Mouse (Mus musculus) liver, embryonic 15.5 days (tissue): ENCODE measurements around the gene Xlr4c. TPM values are rescaled to one million over a fixed set of nuclear protein-coding genes. Genes with fewer than 3 reads are reported as not detected.
A peak's percentile ranks its signal among the peaks of the same experiment; 100 is the strongest.
"Not testable (repeated sequence)": the region's sequence is repeated elsewhere in the genome, so short reads cannot be mapped to it uniquely, and the experiment has no call there.

Source experiments
- ATAC-seq: fragments of 200-750 bp; cut with Nextera tagmentation; 2 replicates; pipeline ENCODE4 v1.8.0; 2017; ENCODE audit warnings: moderate number of reproducible peaks, mild to moderate bottlenecking, moderate library complexity; ENCODE audit not compliant: insufficient read depth
- H3K27ac ChIP-seq: fragments of 300-500 bp; sonication (generic); replicated peaks from 2 replicates; pipeline ENCODE4 v1.5.1; 2015; ENCODE audit warnings: mild to moderate bottlenecking, inconsistent platforms
- H3K27me3 ChIP-seq: fragments of 300-500 bp; sonication (generic); 2 replicates; pipeline ENCODE4 v1.6.1; 2015; ENCODE audit warnings: mild to moderate bottlenecking, inconsistent platforms
- H3K36me3 ChIP-seq: fragments of 300-500 bp; sonication (generic); replicated peaks from 2 replicates; pipeline ENCODE4 v1.6.1; 2015; ENCODE audit warnings: moderate library complexity, mild to moderate bottlenecking, inconsistent platforms
- H3K4me1 ChIP-seq: fragments of 300-500 bp; sonication (generic); replicated peaks from 2 replicates; pipeline ENCODE4 v1.6.1; 2015; ENCODE audit warnings: inconsistent platforms
- H3K4me2 ChIP-seq: fragments of 300-500 bp; sonication (generic); 2 replicates; pipeline ENCODE4 v1.6.1; 2015; ENCODE audit warnings: moderate library complexity, mild to moderate bottlenecking, inconsistent platforms
- H3K4me3 ChIP-seq: fragments of 300-500 bp; sonication (generic); replicated peaks from 2 replicates; pipeline ENCODE4 v1.5.1; 2015; ENCODE audit warnings: mild to moderate bottlenecking, inconsistent platforms
- H3K9ac ChIP-seq: fragments of 300-500 bp; sonication (generic); 2 replicates; pipeline ENCODE4 v1.6.1; 2015; ENCODE audit warnings: moderate library complexity, mild to moderate bottlenecking, inconsistent platforms
- H3K9me3 ChIP-seq: fragments of 300-500 bp; sonication (generic); replicated peaks from 2 replicates; pipeline ENCODE4 v1.6.1; 2016; ENCODE audit warnings: inconsistent platforms
- WGBS: fragments of 180-500 bp; shearing (Covaris S2); methylation state at CpG from one replicate; pipeline ENCODE4 v1.1.7; 2015; ENCODE audit warnings: mixed read lengths; ENCODE audit not compliant: insufficient replicate concordance; 5-methylcytosine and 5-hydroxymethylcytosine counted together
- polyA plus RNA-seq: library from polyadenylated mRNA; unstranded; fragments of >200 nt; fragmentation: Nextera tagmentation; extraction: Ambion mirVana; gene quantifications from 2 replicates; pipeline ENCODE4 v1.2.1, GENCODE M21; 2015

Gene Xlr4c
- polyA plus RNA-seq = 0.26 and 0.71 TPM in 2 replicates

DNA sequence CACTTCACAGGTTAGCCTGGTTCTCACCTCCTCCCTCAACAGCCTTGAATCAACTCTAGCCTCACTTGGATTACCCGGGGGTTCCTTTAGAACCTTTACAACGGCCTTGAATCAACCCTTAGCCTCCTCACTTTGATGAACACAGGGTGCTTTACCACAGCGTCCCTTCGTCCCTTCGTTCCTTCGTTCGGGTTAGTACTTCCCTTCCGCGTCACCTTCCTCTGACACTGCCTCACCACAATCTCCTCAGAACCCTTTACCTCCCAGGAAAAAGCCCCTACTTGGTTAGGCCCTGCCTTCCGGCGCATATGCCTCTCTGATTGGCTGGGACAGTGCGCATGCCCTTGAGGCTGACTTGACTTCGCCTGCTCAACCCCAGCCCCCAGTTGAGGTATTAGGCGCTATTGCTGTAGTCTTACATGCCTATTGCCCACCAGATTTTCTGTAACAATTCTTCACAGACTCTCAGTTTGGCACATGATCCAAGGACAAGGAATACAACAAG is at the start of gene Xlr4c:
Gene Xlr4c, minus strand, starts transcription at position 310 of the 505 bp plus-strand sequence.
- H3K36me3 ChIP-seq, H3K4me1 ChIP-seq, H3K4me2 ChIP-seq, H3K9me3 ChIP-seq, ATAC-seq, H3K9ac ChIP-seq, H3K4me3 ChIP-seq, H3K27ac ChIP-seq, H3K27me3 ChIP-seq: not testable (repeated sequence)
- 45% methylated on average over 14 of the region's 14 CpGs for WGBS

DNA sequence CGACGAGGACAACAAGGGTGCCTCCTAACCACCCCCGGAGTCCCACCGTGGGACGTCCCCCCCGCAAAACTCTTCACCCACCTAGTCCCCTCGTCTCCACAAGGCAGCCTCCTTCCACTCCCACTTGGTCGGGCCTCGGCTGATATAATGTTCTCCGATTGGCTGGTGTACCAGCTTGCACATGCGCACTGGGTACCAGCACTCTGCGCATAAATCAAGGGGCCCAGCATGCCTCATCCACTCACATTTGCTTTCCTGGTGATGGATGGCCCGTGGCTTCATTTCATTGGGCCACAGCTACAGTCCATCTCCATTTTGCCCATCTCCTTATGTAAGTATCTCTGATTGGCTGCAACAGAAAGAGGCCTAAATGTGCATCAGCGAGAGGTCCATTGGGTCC is 22.3 kb upstream of the Xlr4c start, which contains the start of gene Xlr3c:
Gene Xlr3c, minus strand, starts transcription at position 121 of the 400 bp plus-strand sequence.
- H3K9ac ChIP-seq, H3K4me3 ChIP-seq, H3K4me1 ChIP-seq, ATAC-seq, H3K9me3 ChIP-seq, H3K27me3 ChIP-seq, H3K4me2 ChIP-seq, H3K27ac ChIP-seq, H3K36me3 ChIP-seq: not testable (repeated sequence)
- 72% methylated on average over 14 of the region's 14 CpGs for WGBS

DNA sequence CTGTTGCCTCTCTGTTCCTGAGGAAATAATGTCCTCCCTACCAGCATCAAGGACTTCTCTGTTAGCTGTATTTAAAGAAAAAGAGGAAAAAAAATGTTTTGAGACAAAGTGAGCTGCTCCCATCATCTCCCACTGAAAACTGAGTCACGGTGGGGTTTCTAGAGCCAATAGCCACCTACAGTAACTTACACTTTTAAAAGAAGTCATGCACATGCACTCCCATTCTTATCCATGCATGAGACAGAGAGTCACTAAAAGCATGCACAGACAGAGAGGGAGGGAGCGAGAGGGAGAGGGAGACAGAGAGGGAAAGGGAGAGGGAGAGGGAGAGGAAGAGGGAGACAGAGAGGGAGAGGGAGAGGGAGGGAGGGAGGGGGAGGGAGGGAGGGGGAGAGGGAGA is 19.5 kb upstream of the Xlr4c start:
- H3K9ac ChIP-seq, H3K4me1 ChIP-seq, H3K27me3 ChIP-seq, ATAC-seq, H3K27ac ChIP-seq, H3K9me3 ChIP-seq, H3K36me3 ChIP-seq, H3K4me2 ChIP-seq, H3K4me3 ChIP-seq: not testable (repeated sequence)
- WGBS = 50% methylated on average over 1 of the region's 2 CpGs

DNA sequence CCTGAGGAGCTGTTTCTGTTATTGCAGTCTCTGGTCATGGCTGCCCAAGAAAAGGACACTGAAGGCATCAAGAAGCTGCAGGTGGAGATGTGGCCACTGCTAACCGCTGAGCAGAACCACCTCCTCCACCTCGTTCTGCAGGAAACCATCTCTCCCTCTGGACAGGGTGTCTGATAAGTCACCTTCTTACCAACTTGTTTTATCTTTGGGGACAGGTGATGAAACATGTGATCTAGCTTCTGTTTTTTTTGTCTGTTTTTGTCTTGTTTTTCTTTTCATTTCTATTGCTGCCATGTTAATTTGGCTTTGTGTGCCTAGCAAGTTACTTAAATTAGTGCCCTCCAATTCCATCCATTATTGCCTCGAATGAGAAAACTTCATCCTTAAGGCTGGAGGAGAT is 13.6 kb downstream of the Xlr4c start:
- Histone ChIP-seq H3K4me1 (peaks cover 5% of the 10 kb centered on the region; the same call in 1 of the 2 replicates), H3K27ac (no peak overlapping the region), H3K9me3 (no peaks in the 10 kb centered on the region), H3K9ac (peak overlapping the region; percentile 43; the same call in 1 of the 2 replicates), H3K4me3 (peak overlapping the region; percentile 66), H3K36me3 (no peaks in the 10 kb centered on the region), H3K27me3 (peaks cover 7% of the 10 kb centered on the region), H3K4me2 (peak overlapping the region; percentile 84)
- no peak for ATAC-seq
- 21% methylated on average over 3 of the region's 3 CpGs for WGBS

DNA sequence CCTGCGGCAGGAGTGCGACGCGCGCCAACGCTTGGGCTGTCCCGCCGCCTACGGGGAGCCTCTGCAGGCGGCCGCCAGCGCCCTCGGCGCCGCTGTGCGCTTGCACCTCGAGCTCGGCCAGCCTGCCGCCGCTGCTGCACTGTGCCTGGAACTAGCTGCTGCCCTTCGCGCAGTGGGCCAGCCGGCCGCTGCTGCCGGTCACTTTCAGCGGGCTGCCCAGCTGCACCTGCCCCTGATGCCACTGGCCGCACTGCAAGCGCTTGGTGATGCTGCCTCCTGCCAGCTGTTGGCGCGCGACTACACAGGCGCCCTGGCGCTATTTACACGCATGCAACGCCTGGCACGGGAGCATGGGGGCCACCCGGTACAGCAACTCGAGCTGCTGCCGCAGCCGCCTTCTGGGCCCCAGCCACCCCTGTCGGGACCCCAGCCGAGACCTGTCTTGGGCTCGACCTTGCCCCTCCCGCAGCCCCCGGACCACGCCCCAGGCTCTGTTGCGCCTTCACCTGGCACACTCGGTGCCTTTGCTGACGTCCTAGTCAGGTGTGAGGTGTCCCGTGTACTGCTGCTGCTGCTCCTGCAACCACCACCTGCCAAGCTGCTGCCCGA is 14.2 kb downstream of the Xlr4c start:
- Histone ChIP-seq H3K9ac (peak overlapping the region; percentile 43), H3K27ac (0 out of 2 replicates have a peak overlapping the region, but pooled peaks have one; percentile 77), H3K4me2 (peak overlapping the region; percentile 84), H3K4me3 (peak overlapping the region; percentile 66), H3K36me3 (no peaks in the 10 kb centered on the region), H3K4me1 (peaks cover 5% of the 10 kb centered on the region; the same call in 1 of the 2 replicates), H3K27me3 (peaks cover 7% of the 10 kb centered on the region), H3K9me3 (no peaks in the 10 kb centered on the region)
- WGBS = 12% methylated on average over 51 of the region's 51 CpGs
- ATAC-seq = peak; percentile 37

DNA sequence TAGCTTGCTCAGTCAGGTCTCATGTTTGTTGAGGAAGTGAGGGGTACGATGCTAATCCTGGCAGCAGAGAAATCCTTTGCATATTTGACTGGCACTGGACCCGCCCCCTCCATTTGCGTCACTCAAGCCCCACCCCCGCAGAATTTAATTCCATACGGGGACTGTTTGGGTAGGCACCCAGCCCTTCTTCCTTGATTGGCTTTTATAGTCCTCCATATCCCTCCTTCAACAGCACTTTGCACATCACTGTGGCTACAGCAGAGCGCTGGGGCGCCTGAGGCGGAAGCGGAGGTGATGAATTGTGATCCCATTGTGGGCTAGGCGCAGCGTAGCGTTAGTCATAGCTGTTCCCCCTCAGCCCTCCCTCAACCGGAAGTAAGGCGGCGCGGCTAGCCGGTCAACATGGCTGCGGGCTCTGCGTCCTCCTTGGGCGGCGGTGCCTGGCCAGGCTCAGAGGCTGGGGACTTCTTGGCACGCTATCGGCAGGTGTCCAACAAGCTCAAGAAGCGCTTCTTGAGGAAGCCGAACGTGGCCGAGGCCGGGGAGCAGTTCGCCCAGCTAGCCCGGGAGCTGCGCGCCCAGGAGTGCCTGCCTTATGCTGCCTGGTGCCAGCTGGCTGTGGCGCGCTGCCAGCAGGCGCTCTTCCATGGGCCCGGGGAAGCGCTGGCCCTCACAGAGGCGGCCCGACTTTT is 14.9 kb downstream of the Xlr4c start, which contains the start of gene F8a:
Gene F8a, plus strand, starts transcription at position 378 of the 692 bp plus-strand sequence.
- Histone ChIP-seq H3K4me1 (peaks cover 5% of the 10 kb centered on the region; the same call in 1 of the 2 replicates), H3K9ac (peak within 1 kb of the TSS; percentile 43), H3K4me2 (peak within 1 kb of the TSS; percentile 84), H3K27ac (peak within 1 kb of the TSS; percentile 77), H3K27me3 (peaks cover 7% of the 10 kb centered on the region), H3K9me3 (no peaks in the 10 kb centered on the region), H3K4me3 (peak within 1 kb of the TSS; percentile 66), H3K36me3 (no peaks in the 10 kb centered on the region)
- 12% methylated on average over 39 of the region's 39 CpGs for WGBS
- peak; percentile 89 for ATAC-seq

DNA sequence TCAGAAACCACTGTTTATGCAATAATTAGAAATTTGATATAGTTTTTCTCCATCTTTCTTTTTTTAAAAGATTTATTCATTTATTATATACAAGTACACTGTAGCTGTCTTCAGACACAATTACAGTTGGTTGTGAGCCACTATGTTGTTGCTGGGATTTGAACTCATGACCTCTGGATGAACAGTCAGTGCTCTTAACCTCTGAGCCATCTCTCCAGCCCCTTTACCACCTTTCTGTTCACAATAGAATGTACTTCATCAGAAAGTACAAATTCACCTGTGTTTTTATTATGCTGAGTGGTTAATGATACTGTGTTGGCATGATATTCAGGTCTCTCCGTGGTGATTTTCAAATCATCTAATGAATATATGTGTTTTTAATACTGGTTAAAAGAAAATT is 17.6 kb downstream of the Xlr4c start:
- no peak overlapping the region for H3K4me3 ChIP-seq
- H3K4me2 ChIP-seq = no peak overlapping the region
- H3K27me3 ChIP-seq = peaks cover 7% of the 10 kb centered on the region
- H3K36me3 ChIP-seq = no peaks in the 10 kb centered on the region
- H3K9me3 ChIP-seq = no peaks in the 10 kb centered on the region
- H3K4me1 ChIP-seq = peaks cover 5% of the 10 kb centered on the region; the same call in 1 of the 2 replicates
- ATAC-seq = no peak
- no peak overlapping the region for H3K9ac ChIP-seq
- no peak overlapping the region for H3K27ac ChIP-seq
- 37% methylated on average over 1 of the region's 1 CpGs for WGBS

DNA sequence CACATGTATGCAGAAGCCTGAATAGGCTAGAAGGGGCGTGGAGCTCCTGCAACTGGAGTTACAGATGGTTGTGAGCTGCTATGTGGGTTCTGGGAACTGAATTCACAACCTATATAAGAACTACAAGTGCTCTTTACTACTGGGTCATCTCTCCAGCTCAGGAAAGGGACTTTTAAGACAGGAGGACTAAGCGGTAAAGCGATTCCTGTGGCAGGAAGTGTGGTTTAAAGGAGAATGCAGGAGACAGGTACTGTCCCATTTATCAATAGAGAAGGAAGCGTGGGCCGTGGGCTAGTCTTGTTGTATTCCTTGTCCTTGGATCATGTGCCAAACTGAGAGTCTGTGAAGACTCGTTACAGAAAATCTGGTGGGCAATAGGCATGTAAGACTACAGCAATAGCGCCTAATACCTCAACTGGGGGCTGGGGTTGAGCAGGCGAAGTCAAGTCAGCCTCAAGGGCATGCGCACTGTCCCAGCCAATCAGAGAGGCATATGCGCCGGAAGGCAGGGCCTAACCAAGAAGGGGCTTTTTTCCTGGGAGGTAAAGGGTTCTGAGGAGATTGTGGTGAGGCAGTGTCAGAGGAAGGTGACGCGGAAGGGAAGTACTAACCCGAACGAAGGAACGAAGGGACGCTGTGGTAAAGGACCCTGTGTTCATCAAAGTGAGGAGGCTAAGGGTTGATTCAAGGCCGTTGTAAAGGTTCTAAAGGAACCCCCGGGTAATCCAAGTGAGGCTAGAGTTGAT is 28.9 kb downstream of the Xlr4c start, which contains the start of gene Xlr4b:
Gene Xlr4b, plus strand, starts transcription at position 515 of the 746 bp plus-strand sequence.
- not testable (repeated sequence) for H3K27ac ChIP-seq, H3K4me1 ChIP-seq, H3K9ac ChIP-seq, H3K36me3 ChIP-seq, H3K4me2 ChIP-seq, H3K4me3 ChIP-seq, ATAC-seq, H3K9me3 ChIP-seq, H3K27me3 ChIP-seq
- 36% methylated on average over 18 of the region's 19 CpGs for WGBS

DNA sequence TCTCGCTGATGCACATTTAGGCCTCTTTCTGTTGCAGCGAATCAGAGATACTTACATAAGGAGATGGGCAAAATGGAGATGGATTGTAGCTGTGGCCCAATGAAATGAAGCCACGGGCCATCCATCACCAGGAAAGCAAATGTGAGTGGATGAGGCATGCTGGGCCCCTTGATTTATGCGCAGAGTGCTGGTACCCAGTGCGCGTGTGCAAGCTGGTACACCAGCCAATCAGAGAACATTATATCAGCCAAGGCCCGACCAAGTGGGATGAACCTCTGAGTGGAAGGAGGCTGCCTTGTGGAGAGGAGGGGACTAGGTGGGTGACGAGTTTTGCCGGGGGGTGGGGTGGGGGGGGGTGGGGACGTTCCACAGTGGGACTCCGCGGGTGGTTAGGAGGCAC is 51.0 kb downstream of the Xlr4c start, which contains the start of gene Xlr3b:
Gene Xlr3b, plus strand, starts transcription at position 274 of the 400 bp plus-strand sequence.
- not testable (repeated sequence) for H3K27me3 ChIP-seq, H3K4me1 ChIP-seq, H3K4me2 ChIP-seq, H3K36me3 ChIP-seq, ATAC-seq, H3K27ac ChIP-seq, H3K4me3 ChIP-seq, H3K9ac ChIP-seq, H3K9me3 ChIP-seq
- 55% methylated on average over 12 of the region's 12 CpGs for WGBS
